In the genomic region with DNA sequence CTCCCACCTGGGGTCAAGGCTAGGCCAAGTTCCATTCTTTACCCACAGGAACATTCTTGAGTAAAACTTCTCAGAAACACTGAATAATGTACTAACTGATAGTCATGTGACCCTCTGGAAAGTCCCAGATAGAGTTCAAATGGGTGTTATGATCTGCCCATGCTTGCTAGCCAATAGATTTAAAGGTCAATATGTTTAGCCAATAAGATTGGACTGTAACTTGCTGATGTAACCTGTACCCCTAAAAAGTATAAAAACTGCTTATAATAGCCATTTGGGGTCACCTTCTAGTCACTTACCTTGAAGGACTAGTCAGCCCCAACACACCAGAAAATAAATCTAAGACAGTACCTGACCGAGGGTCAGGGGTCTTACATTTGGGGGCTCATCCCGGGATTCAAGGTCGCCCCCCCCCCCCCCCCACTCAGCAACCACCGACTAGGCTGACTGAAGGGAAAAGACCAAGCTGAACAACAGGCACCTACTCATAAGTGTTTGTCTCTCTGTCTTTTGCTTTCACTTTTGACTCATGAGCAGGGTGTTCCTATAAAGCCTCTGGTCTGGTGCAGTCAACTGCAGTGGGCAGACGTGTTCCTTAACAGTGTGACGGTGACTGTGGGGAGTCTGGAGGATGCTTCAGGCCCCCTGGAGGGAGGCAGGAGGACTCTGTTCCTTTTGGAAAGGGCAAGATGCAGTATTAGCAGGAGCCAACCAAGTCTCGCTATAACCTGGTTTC, we compare ENCODE assay signal across 23 mouse cellular contexts. TPM values are rescaled to one million over a fixed set of nuclear protein-coding genes. Genes with fewer than 3 reads are reported as not detected.
DNase-seq lines count a peak whose midpoint lies in the region; ATAC-seq lines count a peak whose summit lies in the region.
"Had no signal": no experiment of that assay in that cellular context is flagged by ENCODE, and none has a peak within 500 bp of the region (broad histone marks: within the 10 kb centered on the region; RNA-seq: fewer than 3 reads in every experiment).

No protein-coding gene starts in this region.

- no peak overlapping the region for H3K4me2 ChIP-seq in midbrain, embryonic 12.5 days (replicated peaks)
- no peak overlapping the region for H3K4me2 ChIP-seq in neural tube, embryonic 15.5 days
- H3K4me2 ChIP-seq: embryonic facial prominence, embryonic 15.5 days; forebrain, embryonic 15.5 days; heart, embryonic 11.5 days had no signal

- peak; percentile 30; the same call in 1 of the 2 replicates for ATAC-seq in midbrain, embryonic 12.5 days (ENCODE audit: low FRiP score, low read depth)
- ATAC-seq in neural tube, embryonic 15.5 days (ENCODE audit: low FRiP score): no peak
- ATAC-seq: forebrain, embryonic 15.5 days; hindbrain, postnatal 0 days; midbrain, embryonic 16.5 days; Patski had no signal

- no peaks in the 10 kb centered on the region for H3K36me3 ChIP-seq in midbrain, embryonic 12.5 days
- H3K36me3 ChIP-seq in midbrain, embryonic 10.5 days: no peaks in the 10 kb centered on the region
- H3K36me3 ChIP-seq in neural tube, embryonic 15.5 days: no peaks in the 10 kb centered on the region
- H3K36me3 ChIP-seq: embryonic facial prominence, embryonic 15.5 days; forebrain, embryonic 15.5 days had no signal

- 83% methylated on average over 6 of the region's 7 CpGs for WGBS in midbrain, embryonic 12.5 days
- WGBS in midbrain, embryonic 10.5 days: 83% methylated on average over 7 of the region's 7 CpGs
- 82% methylated on average over 7 of the region's 7 CpGs for WGBS in neural tube, embryonic 15.5 days

- no peak overlapping the region for H3K9ac ChIP-seq in midbrain, embryonic 12.5 days (replicated peaks)
- no peak overlapping the region for H3K9ac ChIP-seq in neural tube, embryonic 15.5 days (replicated peaks)
- H3K9ac ChIP-seq: embryonic facial prominence, embryonic 15.5 days; forebrain, embryonic 15.5 days had no signal

- no peaks in the 10 kb centered on the region for H3K4me1 ChIP-seq in midbrain, embryonic 12.5 days
- no peaks in the 10 kb centered on the region for H3K4me1 ChIP-seq in midbrain, embryonic 10.5 days
- no peaks in the 10 kb centered on the region for H3K4me1 ChIP-seq in neural tube, embryonic 15.5 days
- H3K4me1 ChIP-seq: embryonic facial prominence, embryonic 15.5 days; forebrain, embryonic 15.5 days had no signal

- no peaks in the 10 kb centered on the region for H3K9me3 ChIP-seq in midbrain, embryonic 12.5 days
- H3K9me3 ChIP-seq in midbrain, embryonic 10.5 days (replicated peaks): no peaks in the 10 kb centered on the region
- H3K9me3 ChIP-seq in neural tube, embryonic 15.5 days (replicated peaks): no peaks in the 10 kb centered on the region
- H3K9me3 ChIP-seq: embryonic facial prominence, embryonic 15.5 days; forebrain, embryonic 15.5 days had no signal

- DNase-seq in midbrain, embryonic 10.5 days (ENCODE audit: low spot score): no peak
- DNase-seq in CD4-positive, CD25-positive, alpha-beta regulatory T cell, adult 2 months (ENCODE audit: low read depth, low spot score): peak; percentile 60
- peak; percentile 13 for DNase-seq in adipocyte (ENCODE audit: low spot score)
- DNase-seq in embryo, embryonic 9.5 days (ENCODE audit: extremely low spot score): no peak
- no peak for DNase-seq in thymus, postnatal 0 days (ENCODE audit: low spot score)
- DNase-seq: adrenal gland, postnatal 25 days; cerebellum, adult 9-10 months; kidney, adult 8-10 months; kidney, postnatal 14 days; spleen, adult 18-20 months had no signal

- no peak overlapping the region for H3K27ac ChIP-seq in midbrain, embryonic 12.5 days (replicated peaks)
- H3K27ac ChIP-seq in midbrain, embryonic 10.5 days (replicated peaks): no peak overlapping the region
- H3K27ac ChIP-seq in neural tube, embryonic 15.5 days (replicated peaks): no peak overlapping the region
- H3K27ac ChIP-seq: embryonic facial prominence, embryonic 15.5 days; forebrain, embryonic 15.5 days; hindbrain, postnatal 0 days had no signal

- no peaks in the 10 kb centered on the region for H3K27me3 ChIP-seq in midbrain, embryonic 12.5 days
- no peaks in the 10 kb centered on the region for H3K27me3 ChIP-seq in midbrain, embryonic 10.5 days (ENCODE audit: low read depth, poor library complexity, severe bottlenecking)
- no peaks in the 10 kb centered on the region for H3K27me3 ChIP-seq in neural tube, embryonic 15.5 days (replicated peaks)
- H3K27me3 ChIP-seq: embryonic facial prominence, embryonic 15.5 days; forebrain, embryonic 15.5 days had no signal

- no peak overlapping the region for H3K4me3 ChIP-seq in midbrain, embryonic 12.5 days
- H3K4me3 ChIP-seq in midbrain, embryonic 10.5 days: no peak overlapping the region
- no peak overlapping the region for H3K4me3 ChIP-seq in neural tube, embryonic 15.5 days (replicated peaks)
- H3K4me3 ChIP-seq: embryonic facial prominence, embryonic 15.5 days; forebrain, embryonic 15.5 days had no signal

RNA-seq across cellular contexts. Expression of gene Tmem45a2, which starts 40.9 kb away (rescaled TPM):
- not detected in 2 replicates for polyA plus RNA-seq in midbrain, embryonic 12.5 days (2016; fragmentation: Nextera tagmentation; extraction: Ambion mirVana)
- not detected in 2 replicates for polyA plus RNA-seq in midbrain, embryonic 10.5 days (2016; fragmentation: Nextera tagmentation; extraction: Ambion mirVana)
- not detected in 2 replicates for polyA plus RNA-seq in neural tube, embryonic 15.5 days (2015; fragmentation: Nextera tagmentation; extraction: Ambion mirVana)
- polyA plus RNA-seq in thymus, postnatal 0 days (2015; fragmentation: Nextera tagmentation; extraction: Ambion mirVana): 0.18 and 0.28 TPM in 2 replicates
- polyA plus RNA-seq: brain, embryonic 14.5 days; forebrain, embryonic 15.5 days; gonadal fat pad, adult 2 months; heart, embryonic 11.5 days; hindbrain, embryonic 11.5 days; limb, embryonic 11.5 days; liver, adult 2 months; midbrain, embryonic 16.5 days; Patski had no signal

Comparison
In these comparisons a context has a peak if more than half of its experiments do, and no peak if none do; other contexts are left out.
1. DNase-seq: peak in CD4-positive, CD25-positive, alpha-beta regulatory T cell, adult 2 months (single experiment) and adipocyte (single experiment); none in midbrain, embryonic 10.5 days (single experiment), embryo, embryonic 9.5 days (single experiment) and thymus, postnatal 0 days (single experiment).